Mouse (Mus musculus) right cerebral cortex, adult 18-20 months (tissue): ENCODE data around the gene Tsc22d1.
A peak's percentile ranks its signal among the peaks of the same experiment; 100 is the strongest.

Experiments used
- DNase-seq: peaks from one replicate; pipeline ENCODE4 v3.0.0; 2022; ENCODE audit warnings: mixed read lengths

Gene Tsc22d1

DNA sequence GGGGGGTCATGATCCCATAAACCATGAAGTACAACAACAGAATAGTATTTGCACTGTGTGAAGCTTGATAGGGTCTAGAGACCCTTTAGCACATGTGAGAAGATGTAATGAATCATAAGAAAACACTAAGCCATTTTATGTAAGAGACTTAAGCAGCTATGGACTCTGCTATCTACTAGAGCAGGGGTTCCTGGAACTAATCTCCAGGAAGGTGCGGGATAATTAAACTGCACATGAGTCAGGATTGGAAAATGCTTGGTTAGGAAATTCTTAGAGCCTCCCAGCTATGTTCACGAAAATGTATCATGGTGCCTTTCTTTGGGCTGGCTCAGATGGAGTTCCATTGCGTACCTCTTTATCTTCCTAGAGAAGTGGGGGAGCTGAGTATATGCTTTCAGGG is 106.5 kb downstream of the Tsc22d1 start:
- DNase-seq = no peak

DNA sequence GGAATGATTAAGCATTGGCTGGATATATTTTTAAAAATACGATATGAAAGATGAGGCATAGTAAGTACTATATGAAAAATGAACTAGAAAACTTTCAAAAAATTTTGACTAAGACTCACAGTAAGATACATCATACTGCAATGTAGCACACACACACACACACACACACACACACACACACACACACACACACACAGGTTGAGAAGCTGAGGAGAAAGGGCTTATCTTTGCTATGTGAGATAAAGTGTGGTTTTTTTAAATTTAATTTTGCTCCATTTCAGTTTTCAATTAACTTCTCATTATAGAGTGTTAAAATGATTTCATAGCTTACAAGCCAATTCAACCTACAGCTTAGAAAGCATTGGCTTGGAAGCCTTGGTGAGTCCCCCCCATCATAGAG is 108.6 kb downstream of the Tsc22d1 start:
- DNase-seq = no peak

DNA sequence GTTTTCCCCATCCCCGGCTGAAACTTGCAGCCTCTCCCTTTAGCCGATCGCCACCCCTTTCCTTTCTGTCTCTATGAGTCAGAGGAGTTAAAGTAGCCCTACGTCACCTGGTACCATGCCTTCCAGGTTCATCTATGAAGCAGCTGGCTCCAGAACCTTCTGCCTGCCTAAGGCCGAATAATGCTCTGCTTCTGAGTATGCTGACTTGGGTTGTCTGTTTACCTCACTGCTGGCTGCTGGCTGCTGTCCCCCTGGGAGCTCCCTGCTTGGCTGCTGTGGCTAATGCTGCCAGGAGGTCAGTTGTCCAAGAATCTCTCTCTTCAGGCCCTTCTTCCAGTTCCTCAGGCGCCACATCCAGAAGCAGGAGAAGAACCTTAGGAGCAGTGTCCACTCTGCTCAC is 111.7 kb downstream of the Tsc22d1 start:
- DNase-seq = no peak

DNA sequence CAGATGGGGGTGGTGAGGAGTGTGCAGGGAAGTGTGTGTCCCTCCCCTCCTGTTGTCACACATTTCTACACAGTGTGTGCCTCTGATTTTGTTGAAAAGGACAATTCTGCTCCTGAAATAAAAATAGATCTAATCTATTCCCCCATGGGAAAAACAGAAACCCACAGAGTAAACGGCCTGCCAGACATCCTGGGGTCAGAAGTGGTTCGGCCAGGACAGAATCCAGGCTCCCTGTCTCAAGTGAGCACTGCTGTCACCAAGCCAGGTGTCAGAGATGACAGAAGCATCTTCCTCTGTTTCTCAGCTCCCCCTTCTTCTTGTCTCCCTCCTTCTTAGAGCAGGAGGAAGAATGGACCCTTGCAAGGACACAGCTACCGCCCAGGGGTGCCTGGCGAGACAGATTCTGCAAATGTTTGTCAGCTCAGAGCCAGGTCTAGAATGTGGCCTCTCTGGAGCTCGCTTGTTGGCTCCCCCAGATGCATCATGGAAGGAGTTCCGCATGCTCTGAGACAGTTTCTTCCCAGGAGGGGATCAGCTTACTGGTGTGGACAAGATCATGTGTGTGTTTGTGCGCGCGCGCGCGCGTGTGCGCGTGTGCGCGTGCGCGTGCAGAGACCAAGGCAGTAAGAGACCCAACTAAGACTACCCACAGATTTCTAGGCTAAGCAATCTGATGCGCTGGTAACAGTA is 112.4 kb downstream of the Tsc22d1 start:
- DNase-seq = no peak

DNA sequence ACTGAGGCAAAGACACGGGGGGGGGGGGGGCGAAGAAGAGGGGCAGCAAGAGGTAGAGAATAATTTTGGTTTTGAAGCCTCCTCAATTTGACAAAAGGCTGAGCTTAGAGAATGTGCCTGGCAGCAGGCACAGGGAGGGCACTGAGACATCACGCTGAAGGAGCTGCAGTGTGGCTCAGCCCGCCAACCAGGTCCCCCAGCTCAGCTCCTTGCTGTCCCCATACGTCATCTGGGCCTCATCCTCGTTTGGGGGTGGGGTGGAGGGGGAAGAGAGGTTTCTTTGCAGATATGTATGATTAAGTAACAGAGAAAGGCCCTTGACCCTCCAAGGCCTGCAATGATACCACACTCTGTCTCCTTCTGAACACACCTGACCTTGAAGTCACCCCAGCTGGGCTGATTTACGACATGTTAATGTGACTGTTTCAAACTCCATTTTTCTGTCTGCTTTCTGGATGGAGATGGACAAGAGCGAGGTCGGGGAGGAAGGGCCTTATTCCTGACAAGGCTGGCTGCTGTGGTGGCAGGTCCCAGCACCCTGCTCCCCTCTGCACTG is 113.1 kb downstream of the Tsc22d1 start:
- DNase-seq = no peak

DNA sequence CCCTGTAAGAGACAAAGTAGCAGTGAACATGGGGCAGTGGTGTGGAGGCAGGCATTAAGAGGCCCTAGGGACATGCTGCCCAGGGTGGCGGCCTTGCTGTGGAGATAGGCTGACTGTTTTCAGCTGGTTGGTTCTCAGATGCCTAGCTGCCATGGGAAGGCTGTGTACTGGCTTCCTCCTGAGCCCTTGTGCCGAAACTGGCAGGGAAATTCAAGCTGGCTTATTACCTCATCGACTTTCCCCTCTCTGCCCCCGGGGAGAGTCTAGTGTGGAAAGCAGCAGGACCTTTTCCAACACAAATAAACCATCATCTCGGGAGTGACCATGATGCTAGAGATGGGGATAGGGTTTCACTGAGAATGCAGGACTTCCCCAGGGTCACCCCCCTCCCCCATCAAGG is 113.9 kb downstream of the Tsc22d1 start:
- DNase-seq = no peak

DNA sequence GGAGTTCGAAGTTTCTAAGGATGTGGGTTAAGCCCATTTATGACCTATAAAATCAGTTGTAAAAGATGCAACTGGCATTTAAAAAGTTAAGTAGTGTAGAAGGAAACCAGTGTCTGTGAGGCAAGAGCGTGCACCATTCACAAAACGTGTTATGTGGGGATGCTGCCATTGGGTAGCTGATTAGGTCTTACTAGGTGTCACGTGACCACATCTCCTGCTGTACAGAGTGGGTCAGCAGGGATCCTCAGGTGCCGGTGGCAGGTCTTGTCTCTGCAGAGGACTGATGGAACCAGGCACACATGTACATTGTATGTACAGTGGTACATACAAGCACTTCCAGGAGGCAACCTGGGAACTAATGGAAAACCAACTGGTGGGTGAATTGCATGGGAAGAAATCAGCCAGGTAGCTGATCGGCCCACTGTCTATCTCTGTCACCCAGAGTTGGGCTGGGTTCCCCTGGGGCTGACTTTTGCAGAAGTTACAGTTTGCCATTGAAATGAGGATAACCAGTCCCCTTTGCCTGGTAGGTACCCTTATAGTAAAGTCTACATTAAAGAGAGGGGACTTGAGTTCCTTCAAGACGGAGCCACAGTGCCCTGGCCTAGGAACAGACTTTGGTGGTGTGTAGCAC is 116.4 kb downstream of the Tsc22d1 start:
- no peak for DNase-seq

DNA sequence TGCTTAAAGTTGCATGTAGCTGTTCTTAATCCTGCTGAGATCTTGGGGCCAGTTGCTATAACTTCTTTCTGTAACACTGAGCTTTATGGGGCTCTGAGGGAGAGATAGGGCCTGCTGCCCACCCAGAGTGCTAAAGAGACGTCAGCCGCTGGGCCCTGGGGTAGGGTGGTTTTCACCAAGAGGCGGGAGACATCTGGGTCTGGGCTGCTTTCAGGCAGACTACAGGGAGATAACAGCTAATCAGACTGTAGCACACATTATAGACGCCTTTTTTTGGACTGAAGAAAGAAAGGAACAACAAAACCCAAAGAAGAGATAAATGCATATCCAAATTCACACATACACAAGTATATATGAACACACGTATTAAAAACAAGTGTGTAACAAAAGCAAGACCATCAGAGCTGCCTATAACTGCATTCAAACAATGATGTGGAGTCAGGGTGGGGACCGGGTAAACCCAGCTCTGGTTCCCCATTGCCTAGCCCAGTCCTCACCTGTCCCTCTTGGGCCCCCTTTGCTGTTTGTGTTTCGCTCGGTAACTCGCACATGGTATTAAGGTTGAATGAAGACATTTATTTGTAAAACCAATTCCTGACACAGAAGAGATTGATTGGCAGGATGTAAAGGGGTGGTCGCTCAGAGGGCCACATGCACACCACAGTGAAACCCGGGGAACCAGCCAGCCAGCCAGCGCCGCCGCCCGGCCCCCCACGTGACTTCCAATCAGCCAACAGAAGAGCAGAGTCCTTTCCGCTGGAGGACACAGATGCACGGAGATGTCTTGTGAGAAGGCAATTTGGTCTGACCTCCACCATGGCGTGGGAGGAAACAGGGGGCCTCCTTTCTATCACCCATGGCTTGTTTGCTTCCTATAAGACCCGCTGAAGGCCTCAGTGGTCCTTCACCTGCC is 117.8 kb downstream of the Tsc22d1 start:
- no peak for DNase-seq

DNA sequence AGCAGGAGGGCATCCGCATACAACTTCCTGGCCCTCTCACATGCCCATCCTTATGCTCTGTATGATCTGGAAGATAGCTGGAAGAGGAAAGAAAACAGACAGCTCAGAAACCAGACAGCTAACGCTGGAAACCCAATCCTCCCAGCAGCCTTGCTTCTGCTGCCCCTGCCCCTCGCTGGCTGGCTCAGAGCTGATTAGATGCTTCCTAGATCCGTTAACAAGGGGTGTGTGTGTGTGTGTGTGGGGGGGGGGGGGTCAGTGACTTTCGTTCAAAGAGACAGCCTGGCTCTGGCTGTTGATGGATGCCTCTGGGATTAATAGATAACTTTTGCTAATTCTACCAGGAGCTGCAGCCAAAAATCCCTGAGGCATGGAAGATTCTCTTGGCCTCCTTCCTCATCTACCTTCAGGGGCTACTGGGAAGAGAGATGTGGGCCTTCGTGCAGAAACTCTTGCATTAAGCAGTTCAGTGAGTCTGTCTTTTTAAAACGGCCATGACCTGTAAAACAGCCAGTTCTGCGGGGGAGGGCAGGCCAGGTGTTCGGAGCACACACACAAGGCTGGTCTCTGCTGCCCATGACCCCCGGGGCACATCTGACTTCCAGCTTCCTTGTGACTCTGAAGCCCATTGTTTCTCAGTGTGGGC is 118.5 kb downstream of the Tsc22d1 start:
- no peak for DNase-seq

DNA sequence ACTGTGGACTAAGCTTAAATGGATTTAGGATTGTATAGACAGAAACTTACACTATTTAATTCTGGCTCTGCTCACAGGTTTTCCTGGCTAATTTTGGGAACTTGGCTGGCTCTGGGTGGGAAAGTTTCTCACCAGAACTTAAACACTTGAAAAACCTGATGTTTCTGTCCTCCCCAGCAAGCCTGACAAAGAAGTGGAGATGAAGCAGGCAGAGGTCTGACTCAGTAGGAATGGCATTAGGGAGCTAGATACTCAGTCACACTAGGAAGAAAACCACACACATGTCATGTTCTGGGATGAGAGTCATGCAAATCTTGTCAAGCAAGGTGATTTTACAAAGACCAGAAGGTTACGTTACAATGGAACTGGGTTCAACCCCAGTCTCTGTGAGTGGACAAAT is 120.3 kb downstream of the Tsc22d1 start:
- no peak for DNase-seq

DNA sequence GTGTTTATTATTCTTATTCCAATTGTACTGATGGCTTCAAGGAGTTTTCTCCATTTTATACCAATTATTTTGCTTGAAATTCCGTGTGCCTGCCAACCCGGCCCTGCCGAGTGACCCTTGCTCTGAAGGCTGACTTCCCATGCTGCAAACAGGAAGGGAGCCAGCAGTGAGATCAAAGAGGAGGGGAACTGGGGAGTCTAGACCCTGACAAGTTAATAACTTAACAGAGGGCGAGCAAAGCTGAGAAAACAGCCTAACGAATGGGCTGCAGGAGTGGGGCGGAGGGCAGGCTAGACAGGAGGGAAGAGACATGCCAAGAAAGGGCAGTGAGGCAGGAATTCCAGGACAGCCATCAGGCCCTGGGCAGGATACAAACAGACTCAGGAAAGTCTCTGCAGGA is 122.2 kb downstream of the Tsc22d1 start:
- DNase-seq = no peak

DNA sequence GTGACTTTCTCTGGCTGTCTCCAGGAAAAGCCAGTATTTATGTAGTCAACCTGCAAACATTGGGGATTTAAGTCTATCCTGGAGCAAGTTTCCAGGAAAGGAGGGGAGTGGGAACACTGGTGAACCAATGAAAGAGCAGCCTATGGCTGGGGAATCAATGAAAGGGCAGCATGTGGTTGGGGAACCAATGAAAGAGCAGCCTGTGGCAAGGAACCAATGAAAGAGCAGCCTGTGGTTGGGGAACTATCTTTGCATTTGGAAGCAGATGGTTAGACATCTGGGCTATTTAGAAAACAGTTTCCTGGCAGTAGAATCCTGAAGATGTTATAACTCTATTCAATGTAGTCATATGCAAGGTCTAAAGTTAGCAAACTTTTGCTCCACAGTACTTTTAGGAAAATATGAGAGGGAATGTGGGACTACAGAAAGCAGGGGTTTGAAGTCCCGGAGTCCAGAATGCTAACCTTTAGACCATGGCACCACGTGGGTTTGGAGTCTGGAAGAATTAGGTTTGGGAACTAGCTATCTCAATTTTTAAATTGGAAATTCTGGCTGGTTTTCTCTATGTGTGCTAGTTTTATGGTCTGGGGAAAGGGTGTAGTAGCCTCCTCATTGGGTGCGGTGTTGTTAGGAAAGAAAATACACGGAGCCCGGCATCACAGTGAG is 125.4 kb downstream of the Tsc22d1 start:
- peak; percentile 56 for DNase-seq

DNA sequence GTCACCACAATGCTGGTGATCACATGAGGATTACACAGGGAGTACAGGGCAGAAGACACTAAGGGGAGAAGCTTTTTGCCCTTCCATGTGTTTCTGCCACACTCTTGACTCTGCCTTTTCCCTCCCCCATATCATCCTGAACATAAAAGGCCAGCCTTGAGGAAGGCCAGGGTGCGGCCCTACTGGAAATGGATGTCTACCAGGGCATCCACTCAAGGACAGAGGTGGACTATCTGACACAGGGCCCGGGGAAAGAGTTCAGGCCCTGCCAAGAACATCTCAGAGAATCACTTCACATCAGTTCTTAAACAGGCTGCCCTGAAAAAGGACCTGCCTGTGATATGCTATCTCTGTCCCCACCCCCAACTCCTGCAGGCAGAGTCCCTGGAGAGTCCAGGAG is 126.6 kb downstream of the Tsc22d1 start:
- no peak for DNase-seq

DNA sequence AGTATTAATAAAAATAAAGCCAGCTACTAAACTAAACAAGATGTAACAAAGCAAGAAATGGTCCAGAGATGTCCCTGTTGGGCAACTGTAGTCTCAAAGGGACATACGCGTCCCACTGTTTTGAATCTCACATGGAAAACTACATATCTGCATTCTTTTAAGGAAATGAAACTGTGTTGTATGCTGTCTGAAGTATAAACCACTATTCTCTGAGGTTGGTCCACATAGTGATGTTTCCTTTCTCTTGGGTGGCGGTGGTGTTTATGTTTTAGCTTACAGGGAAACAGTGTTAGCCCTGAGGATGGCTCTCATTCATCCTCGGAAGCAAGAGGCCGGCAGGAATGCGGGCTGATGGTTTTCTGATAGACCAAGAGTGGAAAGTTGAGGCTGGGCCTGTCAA is 129.4 kb downstream of the Tsc22d1 start:
- DNase-seq = no peak

DNA sequence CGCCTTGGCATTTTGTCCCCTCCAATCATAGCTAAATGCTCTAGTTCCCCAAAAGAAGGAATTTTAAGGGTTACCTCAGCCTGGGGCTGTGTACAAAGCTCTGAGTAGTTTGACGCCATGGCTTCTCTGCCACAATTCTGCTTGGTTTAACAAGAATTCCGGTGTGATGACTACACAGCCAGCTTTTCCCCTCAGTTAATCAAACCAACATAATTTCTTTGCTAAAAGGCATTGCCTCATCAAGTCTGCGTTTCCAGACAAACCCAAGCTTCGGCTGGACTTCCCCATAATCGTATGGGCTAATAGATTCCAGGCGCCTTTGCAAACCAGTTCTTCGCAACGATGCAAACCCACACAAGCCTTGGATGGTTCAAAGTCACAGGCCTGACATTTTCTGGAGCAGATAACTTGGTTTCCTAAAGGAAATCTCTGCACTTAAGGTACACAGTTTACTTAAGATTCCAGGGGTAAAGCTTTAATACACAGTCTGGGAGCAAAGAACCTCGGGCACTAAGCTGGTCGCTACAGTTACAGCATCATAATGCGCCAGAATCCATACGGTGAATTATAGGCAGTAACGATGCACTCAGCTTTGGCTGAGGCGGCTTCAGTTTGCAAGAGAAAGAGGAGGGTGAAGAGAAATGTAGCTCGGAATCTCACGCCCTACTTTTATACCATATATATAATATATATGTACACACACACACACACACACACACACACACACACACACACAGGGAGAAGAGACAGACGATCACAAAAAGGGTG is 140.7 kb downstream of the Tsc22d1 start:
- no peak for DNase-seq

DNA sequence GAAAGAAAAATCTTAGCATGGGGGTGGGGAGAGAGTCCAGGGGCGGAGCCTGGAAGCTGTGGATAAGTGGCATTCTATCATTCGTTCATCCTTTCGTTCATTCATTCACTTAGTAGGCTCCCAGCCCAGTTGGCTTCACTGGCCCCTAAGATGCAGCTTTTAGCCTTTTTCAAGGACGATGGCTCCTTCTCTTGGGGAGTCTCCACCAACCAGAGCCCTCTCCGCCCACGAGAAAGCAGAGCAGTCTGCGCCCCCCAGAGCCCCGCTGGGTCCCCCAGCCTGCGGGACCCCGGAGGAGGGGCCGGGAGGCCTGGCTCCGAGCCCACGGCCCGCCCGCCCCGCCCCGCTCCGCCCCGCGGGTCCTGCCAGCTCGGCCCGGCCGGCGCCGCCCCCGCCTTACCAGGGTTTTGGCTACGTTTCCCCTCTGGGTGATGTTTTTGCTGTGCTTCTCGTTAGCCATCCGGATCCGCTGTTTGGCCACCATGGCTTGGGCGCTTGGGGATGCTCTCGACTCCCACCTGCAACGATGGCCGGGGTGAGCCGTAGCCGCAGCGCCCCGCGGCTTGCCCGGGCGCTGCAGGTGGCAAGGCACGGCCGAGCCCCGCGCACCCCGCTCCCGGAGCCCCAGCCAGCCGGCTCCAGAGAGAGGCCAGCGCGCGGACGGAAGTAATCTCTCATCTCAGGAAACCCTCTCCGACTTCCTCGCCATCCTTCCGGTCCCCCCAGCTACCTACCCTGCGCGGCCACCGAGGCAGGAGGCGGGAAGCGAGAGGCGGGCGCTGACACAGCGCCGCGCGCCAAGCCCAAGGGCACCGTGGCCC is 141.5 kb downstream of the Tsc22d1 start:
- peak; percentile 74 for DNase-seq

DNA sequence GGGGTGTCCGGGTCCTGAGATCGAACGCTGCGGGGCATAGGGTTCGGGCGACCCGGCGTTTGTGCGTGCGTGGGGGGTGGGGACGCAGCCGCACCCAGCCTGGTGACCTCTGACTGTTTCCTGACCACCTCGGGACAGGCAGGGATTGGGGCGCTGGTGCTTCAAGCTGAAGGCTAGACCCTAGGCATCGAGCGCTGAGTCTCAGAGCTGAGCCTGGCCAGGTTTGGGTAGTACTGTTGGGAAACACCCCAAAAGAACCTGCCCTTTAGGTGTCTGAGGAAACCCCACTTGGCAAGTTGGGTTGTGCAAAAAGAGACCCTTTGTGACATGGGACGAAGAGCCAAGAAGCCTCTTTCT is 142.1 kb downstream of the Tsc22d1 start, which contains the start of gene Serp2:
TSS of gene Serp2 (minus strand) at position 38 of the 357 bp plus-strand sequence.
- DNase-seq = no peak
